8 mouse cellular contexts compared by ENCODE assay signal in the genomic region with DNA sequence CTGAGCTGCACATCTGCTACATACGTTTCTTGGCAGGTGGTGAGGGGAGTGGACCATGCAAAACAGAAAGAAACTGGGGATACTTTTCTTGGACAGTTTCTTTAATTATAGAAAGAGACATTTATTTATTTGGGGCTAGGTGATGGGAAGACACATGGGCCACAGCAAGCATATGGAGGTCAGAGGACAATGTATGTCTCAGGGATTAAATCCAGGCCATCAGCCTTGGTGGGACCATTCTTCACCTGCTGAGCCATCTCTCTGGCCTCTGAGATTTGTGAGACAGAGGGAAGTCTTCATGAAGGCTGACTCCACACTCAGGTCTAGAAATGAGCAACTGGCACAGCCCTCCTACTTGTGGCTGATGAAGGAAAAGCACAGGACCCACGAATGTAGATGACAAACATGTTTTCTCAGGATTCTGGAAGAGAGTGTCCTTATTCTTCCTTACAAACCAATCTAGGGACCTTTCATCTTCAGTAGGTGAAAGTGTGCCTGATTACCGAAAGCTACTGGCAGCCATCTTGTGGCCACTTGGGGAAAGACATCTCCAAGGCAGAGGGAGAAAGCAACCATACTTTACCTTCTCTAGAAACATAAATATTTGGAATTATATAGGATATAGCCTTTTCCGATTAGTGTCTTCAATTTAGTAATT. TPM values are rescaled to one million over a fixed set of nuclear protein-coding genes. Genes with fewer than 3 reads are reported as not detected.
A peak's percentile ranks its signal among the peaks of the same experiment; 100 is the strongest.
DNase-seq lines count a peak whose midpoint lies in the region; ATAC-seq and TF ChIP-seq lines count a peak whose summit lies in the region.

No protein-coding gene starts in this region.

- 9% methylated on average over 4 of the region's 4 CpGs for WGBS in heart, postnatal 0 days
- WGBS in heart, embryonic 11.5 days (ENCODE audit: insufficient replicate concordance), result 26% methylated on average over 4 of the region's 4 CpGs

- no peak for TF ChIP-seq POLR2A in embryonic fibroblast, embryonic 13.5 days (IDR thresholded peaks at IDR 0.05; ENCODE audit: low read depth, low read length)

- no peaks in the 10 kb centered on the region for H3K4me1 ChIP-seq in heart, postnatal 0 days (ENCODE audit: control insufficient read depth, insufficient read depth)
- H3K4me1 ChIP-seq in heart, embryonic 11.5 days (ENCODE audit: control insufficient read depth, insufficient read depth, low read length), result no peaks in the 10 kb centered on the region
- no peaks in the 10 kb centered on the region for H3K4me1 ChIP-seq in embryonic fibroblast, embryonic 13.5 days (ENCODE audit: control insufficient read depth, insufficient read depth, low read length)

- peak; percentile 40 for DNase-seq in heart, postnatal 0 days (ENCODE audit: low spot score)
- peak; percentile 15 for DNase-seq in adrenal gland, adult 8-10 months
- DNase-seq in layer of hippocampus, adult 9-11 months, result peak; percentile 25
- DNase-seq in spleen, postnatal 4 days (ENCODE audit: low spot score in 2 of 2), result peak; percentile 47 to 71

- TF ChIP-seq EP300 in heart, postnatal 0 days (IDR thresholded peaks at IDR 0.05; ENCODE audit: low read depth), result no peak

- peak; percentile 91 for TF ChIP-seq CTCF in heart, postnatal 0 days (IDR thresholded peaks at IDR 0.05; ENCODE audit: low read depth)
- peak; percentile 53; the same call in 1 of the 2 replicates for TF ChIP-seq CTCF in embryonic fibroblast, embryonic 13.5 days (IDR thresholded peaks at IDR 0.05; ENCODE audit: borderline replicate concordance, insufficient read depth, low read length)

- no peaks in the 10 kb centered on the region for H3K27me3 ChIP-seq in heart, postnatal 0 days (ENCODE audit: control insufficient read depth, insufficient read depth, low read length)
- H3K27me3 ChIP-seq in heart, embryonic 11.5 days (ENCODE audit: control insufficient read depth, insufficient read depth, low read length), result 0 out of 2 replicates have a peak, but pooled peaks cover 3% of the 10 kb centered on the region

- H3K9me3 ChIP-seq in heart, postnatal 0 days (replicated peaks; ENCODE audit: control insufficient read depth, low read length), result no peaks in the 10 kb centered on the region
- no peaks in the 10 kb centered on the region for H3K9me3 ChIP-seq in heart, embryonic 11.5 days (replicated peaks; ENCODE audit: control insufficient read depth, low read length)

- H3K27ac ChIP-seq in heart, postnatal 0 days (ENCODE audit: low read depth), result no peak overlapping the region
- no peak overlapping the region for H3K27ac ChIP-seq in heart, embryonic 11.5 days (ENCODE audit: low read depth, low read length)
- H3K27ac ChIP-seq in embryonic fibroblast, embryonic 13.5 days (ENCODE audit: insufficient read depth, low read length), result no peak overlapping the region

- no peak for ATAC-seq in heart, postnatal 0 days (ENCODE audit: insufficient read depth, low read depth)
- no peak for ATAC-seq in heart, embryonic 11.5 days (replicated peaks; ENCODE audit: insufficient number of reproducible peaks, low FRiP score, low TSS enrichment)
- ATAC-seq in CD4-positive, CD25-positive, alpha-beta regulatory T cell, adult 4 months, result peak; percentile 59
- ATAC-seq in megakaryocyte-erythroid progenitor cell, adult 5-6 weeks (replicated peaks; ENCODE audit: low FRiP score, low TSS enrichment, poor library complexity, severe bottlenecking), result peak; percentile 75; the same call in 1 of the 2 replicates

- H3K9ac ChIP-seq in heart, postnatal 0 days (replicated peaks; ENCODE audit: low read depth, low read length), result no peak overlapping the region
- H3K9ac ChIP-seq in heart, embryonic 11.5 days (ENCODE audit: low read depth, low read length), result no peak overlapping the region

- H3K36me3 ChIP-seq in heart, postnatal 0 days (replicated peaks; ENCODE audit: control insufficient read depth, insufficient read depth, low read length), result no peaks in the 10 kb centered on the region
- no peaks in the 10 kb centered on the region for H3K36me3 ChIP-seq in heart, embryonic 11.5 days (ENCODE audit: control insufficient read depth, insufficient read depth, low read length)

- no peak overlapping the region for H3K4me3 ChIP-seq in heart, postnatal 0 days (ENCODE audit: low read depth, low read length)
- no peak overlapping the region for H3K4me3 ChIP-seq in heart, embryonic 11.5 days (ENCODE audit: low read depth, low read length)
- H3K4me3 ChIP-seq in embryonic fibroblast, embryonic 13.5 days (ENCODE audit: insufficient read depth, low read length), result no peak overlapping the region

- H3K4me2 ChIP-seq in heart, postnatal 0 days (ENCODE audit: low read depth, low read length), result no peak overlapping the region
- H3K4me2 ChIP-seq in heart, embryonic 11.5 days, result no peak overlapping the region

RNA-seq across cellular contexts. Expression of gene Nnmt, which starts 45.3 kb away (rescaled TPM):
- 2.1 and 7.5 TPM in 2 replicates for total RNA-seq in heart, postnatal 0 days (2014; rRNA removed; ENCODE audit: low replicate concordance)
- 12.0 and 12.4 TPM in 2 replicates for polyA plus RNA-seq in heart, postnatal 0 days (2015; fragmentation: Nextera tagmentation; extraction: Ambion mirVana)
- polyA plus RNA-seq in heart, embryonic 11.5 days (2014; fragmentation: Nextera tagmentation; extraction: Ambion mirVana), result 3.4 and 4.2 TPM in 2 replicates
- polyA plus RNA-seq in CD4-positive, CD25-positive, alpha-beta regulatory T cell, adult 4 months (2017; shearing (Covaris generic)), result not detected
- total RNA-seq in adrenal gland, adult 8-10 months (2022), result 10 to 100 TPM; 19.8 to 41.2 (median 25.1) TPM
- polyA plus RNA-seq in embryonic fibroblast, embryonic 13.5 days (2011; ENCODE audit: insufficient read length, low read depth, missing spikeins), result 37.8 and 48.9 TPM in 2 replicates
- not detected in 2 replicates for total RNA-seq in megakaryocyte-erythroid progenitor cell, adult 5-6 weeks (2014; fragmentation: Nextera tagmentation)
- total RNA-seq in megakaryocyte-erythroid progenitor cell, adult 5-6 weeks (2017), result not detected in 2 replicates

Comparison
In these comparisons a context has a peak if more than half of its experiments do, and no peak if none do; other contexts are left out.
1. ATAC-seq: peak in CD4-positive, CD25-positive, alpha-beta regulatory T cell, adult 4 months (single experiment) and megakaryocyte-erythroid progenitor cell, adult 5-6 weeks (single experiment); none in heart, postnatal 0 days (single experiment) and heart, embryonic 11.5 days (single experiment).
2. Peak in every context shown above with its lines, with median percentiles within 50 percentile points of each other: DNase-seq.